Mouse (Mus musculus) heart, postnatal 14 days (tissue): Measurements from ENCODE around the gene Chd5. TPM values are rescaled to one million over a fixed set of nuclear protein-coding genes. Genes with fewer than 3 reads are reported as not detected.

Experiments
- DNase-seq, 2 experiments: peaks; one replicate each; pipeline ENCODE4 v3.0.0; 2021 to 2022
- intact Hi-C: fragments of 180-260 bp; cut with DNase I; formaldehyde crosslinking; loops from one replicate; pipeline ENCODE4 v1.15.1; 2025
- long read RNA-seq, 2 experiments: library from polyadenylated mRNA; stranded (forward); transcript quantifications; one replicate each; pipeline ENCODE4 v2.0.0; 2021
- total RNA-seq, 2 experiments: library from RNA; stranded (reverse); gene quantifications; 2 replicates each; pipeline ENCODE4 v1.2.3; 2021

Gene Chd5
- total RNA-seq, result under 1 TPM; 0.10 to 0.60 TPM
- long read RNA-seq, experiment 1, result 0 reads
- long read RNA-seq, experiment 2, result 0 reads

GRCm38 (mm10) chr4:152338419-152339292, at the start of gene Chd5:
TSS of gene Chd5 (plus strand) at chr4:152338651.
- DNase-seq, result no peak
- intact Hi-C loops, result no loop called here

- intact Hi-C loops, result no loop called here
- no peak for DNase-seq
These were observed 48.1 kb upstream of the Chd5 start for GRCm38 (mm10) chr4:152290385-152290784.

- no peak for DNase-seq
These were observed 47.5 kb upstream of the Chd5 start for GRCm38 (mm10) chr4:152290991-152291390.

GRCm38 (mm10) chr4:152291562-152291961, 46.9 kb upstream of the Chd5 start, which contains the start of gene Hes3:
TSS of gene Hes3 (minus strand) at chr4:152291662.
- intact Hi-C loops, result no loop called here
- DNase-seq, result no peak

More at GRCm38 (mm10) chr4:152290991-152291390, 47.5 kb upstream of the Chd5 start:
- intact Hi-C loops, result no loop called here

GRCm38 (mm10) chr4:152292102-152292765, 46.2 kb upstream of the Chd5 start:
- intact Hi-C loops, result no loop called here
- DNase-seq, result no peak

- DNase-seq, result no peak
- intact Hi-C loops, result no loop called here
These were observed 44.1 kb upstream of the Chd5 start for GRCm38 (mm10) chr4:152294188-152294929.

GRCm38 (mm10) chr4:152295916-152296315, 42.5 kb upstream of the Chd5 start:
- DNase-seq, result no peak
- intact Hi-C loops, result no loop called here

- DNase-seq, result no peak
- intact Hi-C loops, result no loop called here
These were observed 42.1 kb upstream of the Chd5 start for GRCm38 (mm10) chr4:152296371-152296770.

GRCm38 (mm10) chr4:152296874-152297861, 41.3 kb upstream of the Chd5 start, which contains the start of gene Icmt:
TSS of gene Icmt (plus strand) at chr4:152297227.
- peak; percentile 100 for DNase-seq
- intact Hi-C loops, result no loop called here

- intact Hi-C loops, result no loop called here
- DNase-seq, result no peak
These were observed 39.6 kb upstream of the Chd5 start for GRCm38 (mm10) chr4:152298836-152299235.

- DNase-seq, result no peak
- intact Hi-C loops, result no loop called here
These were observed 38.1 kb upstream of the Chd5 start for GRCm38 (mm10) chr4:152300375-152300774.

- intact Hi-C loops, result no loop called here
- no peak for DNase-seq
These were observed 36.4 kb upstream of the Chd5 start for GRCm38 (mm10) chr4:152302012-152302411.

GRCm38 (mm10) chr4:152303172-152303571, 35.3 kb upstream of the Chd5 start:
- intact Hi-C loops, result no loop called here
- no peak for DNase-seq

GRCm38 (mm10) chr4:152304685-152305084, 33.8 kb upstream of the Chd5 start:
- intact Hi-C loops, result no loop called here
- DNase-seq, result no peak

- no peak for DNase-seq
- intact Hi-C loops, result no loop called here
These were observed 32.5 kb upstream of the Chd5 start for GRCm38 (mm10) chr4:152305991-152306390.

- intact Hi-C loops, result no loop called here
These were observed 30.9 kb upstream of the Chd5 start for GRCm38 (mm10) chr4:152307542-152307941.

GRCm38 (mm10) chr4:152312186-152312585, 26.3 kb upstream of the Chd5 start:
- no peak for DNase-seq
- intact Hi-C loops, result no loop called here

More at GRCm38 (mm10) chr4:152307542-152307941, 30.9 kb upstream of the Chd5 start:
- no peak for DNase-seq

GRCm38 (mm10) chr4:152313211-152313632, 25.2 kb upstream of the Chd5 start:
- intact Hi-C loops, result no loop called here
- no peak for DNase-seq

GRCm38 (mm10) chr4:152313934-152314333, 24.5 kb upstream of the Chd5 start:
- no peak for DNase-seq
- intact Hi-C loops, result no loop called here
